Mouse (Mus musculus): ENCODE data around the gene Grik1. TPM values are rescaled to one million over a fixed set of nuclear protein-coding genes. Genes with fewer than 3 reads are reported as not detected.

Gene Grik1
- polyA plus RNA-seq, 1 experiment from 2014 or later, result 2.2 TPM

Other genes starting within 250 kb of the Grik1 start
- gene Cldn17, start 216.7 kb upstream of the Grik1 start, polyA plus RNA-seq (2014; fragmentation: Nextera tagmentation; extraction: Ambion mirVana), result not detected in 2 replicates